Mouse (Mus musculus): ENCODE measurements at regions not wholly inside any gene's neighbourhood (a gene's known extent, or its start where the extent isn't known, plus 50 kb on each side); places are given as distances from the start of the nearest gene placed in this dataset.
"Not testable (repeated sequence)": the region's sequence is repeated elsewhere in the genome, so short reads cannot be mapped to it uniquely, and the experiment has no call there.

DNA sequence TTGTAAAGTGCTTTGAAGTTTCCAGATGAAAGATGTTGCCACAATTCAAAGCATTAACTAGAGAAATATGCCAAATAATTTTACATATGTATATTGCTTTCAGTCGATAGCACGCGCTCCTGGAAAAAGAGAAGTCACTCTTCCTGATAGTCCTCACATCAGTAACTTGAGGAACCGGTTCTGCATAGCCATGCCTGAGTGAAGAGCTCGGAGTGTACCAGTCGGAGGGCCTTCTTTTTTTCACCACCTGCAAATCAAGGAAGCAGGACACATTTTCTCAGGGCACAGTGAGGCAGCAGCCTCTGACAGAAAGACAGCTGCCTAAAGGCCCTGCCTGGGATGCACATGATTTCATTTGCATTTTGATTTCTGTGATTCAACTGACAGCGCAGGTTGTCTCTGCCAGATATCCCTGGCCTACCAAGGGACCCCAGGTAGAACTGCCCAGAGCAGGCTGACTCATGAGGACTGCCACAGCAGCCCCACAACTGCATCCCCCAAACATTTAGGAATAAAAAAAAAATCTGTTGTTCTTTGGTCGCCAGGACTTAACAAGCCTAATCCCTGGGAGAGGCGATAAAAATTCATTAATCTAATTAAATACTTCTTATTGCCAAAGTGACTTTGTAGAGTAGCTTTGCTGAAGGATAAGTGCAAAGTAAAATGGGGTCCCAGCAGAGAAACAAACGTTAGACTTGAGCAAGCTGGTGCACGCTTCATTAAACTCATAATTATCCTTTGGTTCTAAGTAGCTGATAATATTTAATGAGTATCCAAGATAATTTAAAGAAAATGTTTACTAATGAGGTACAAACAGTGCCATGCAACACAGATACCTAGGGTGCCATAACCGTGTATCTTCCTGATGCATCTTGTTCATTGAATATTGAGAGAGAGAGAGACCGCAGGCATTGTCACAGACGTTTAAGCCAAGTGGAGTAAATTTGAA lies 202.7 kb downstream of the Faxc start:
- no peak overlapping the region for H3K27ac ChIP-seq
- no peak for DNase-seq (ENCODE audit: extremely low spot score in 1 of 2, low spot score in 2 of 2)
- no peak overlapping the region for H3K4me3 ChIP-seq
- no peak for TF ChIP-seq CTCF (IDR thresholded peaks at IDR 0.05)
- intact Hi-C loops (cut with DNase I): loop anchor here (5.0 kb wide), 1 partner anchor 343 kb away; no protein-coding TSS in a partner anchor

- H3K4me3 ChIP-seq: no peak overlapping the region
- intact Hi-C loops (cut with DNase I): no loop called here
- no peak for TF ChIP-seq CTCF (IDR thresholded peaks at IDR 0.05)
- no peak for DNase-seq (ENCODE audit: extremely low spot score in 1 of 2, low spot score in 2 of 2)
- H3K27ac ChIP-seq: no peak overlapping the region
Observed at GRCm38 (mm10) chr4:22140122-22140521, 209.0 kb downstream of the Faxc start.

GRCm38 (mm10) chr4:22143546-22143945 lies 212.4 kb downstream of the Faxc start:
- intact Hi-C loops (cut with DNase I): no loop called here
- H3K4me3 ChIP-seq: no peak overlapping the region
- DNase-seq (ENCODE audit: extremely low spot score in 1 of 2, low spot score in 2 of 2): no peak
- no peak for TF ChIP-seq CTCF (IDR thresholded peaks at IDR 0.05)
- no peak overlapping the region for H3K27ac ChIP-seq

GRCm38 (mm10) chr4:22144834-22145233 lies 212.5 kb upstream of the Fbxl4 start:
- H3K27ac ChIP-seq; H3K4me3 ChIP-seq; intact Hi-C loops (cut with DNase I); DNase-seq (ENCODE audit: extremely low spot score in 1 of 2, low spot score in 2 of 2): not testable (repeated sequence)

DNA sequence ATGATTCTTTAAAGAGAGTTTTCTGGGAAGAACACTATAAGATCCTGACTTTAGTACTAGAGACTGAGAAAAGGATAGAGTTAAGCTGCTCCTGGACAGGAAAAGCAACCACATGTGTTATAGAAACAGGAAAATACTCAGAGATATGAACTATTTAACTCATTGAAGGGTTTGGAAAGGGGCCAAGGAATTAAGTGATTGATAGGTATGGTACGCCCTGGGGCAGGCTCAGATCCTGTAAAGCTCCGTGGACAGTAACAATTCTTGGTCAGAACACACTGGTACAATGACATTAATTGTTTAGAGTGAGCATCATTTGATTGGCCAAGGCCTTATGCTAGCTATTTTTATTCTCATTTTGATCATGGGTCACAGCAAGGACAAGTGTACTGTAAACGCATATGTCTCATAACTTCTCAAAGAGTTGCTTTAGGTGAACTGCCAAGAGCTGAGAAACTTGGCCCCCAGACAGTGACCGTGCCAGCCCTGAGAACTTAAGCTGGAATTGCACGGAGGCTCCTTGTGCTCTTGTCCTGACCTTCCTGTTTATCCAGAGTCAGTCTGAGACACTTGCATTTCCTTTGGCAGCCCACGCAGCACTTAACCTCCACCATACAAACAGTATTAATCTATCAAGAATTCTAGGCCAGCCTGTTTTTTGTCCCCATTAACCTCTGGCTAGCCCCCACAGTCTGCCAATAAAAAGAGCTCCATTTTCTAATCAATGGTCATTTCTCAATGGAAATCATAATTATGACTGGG lies 210.5 kb upstream of the Fbxl4 start:
- Histone ChIP-seq H3K27ac (no peak overlapping the region), H3K4me3 (no peak overlapping the region)
- DNase-seq (ENCODE audit: extremely low spot score in 1 of 2, low spot score in 2 of 2): no peak
- no peak for TF ChIP-seq CTCF (IDR thresholded peaks at IDR 0.05)
- intact Hi-C loops (cut with DNase I): no loop called here

- intact Hi-C loops (cut with DNase I): no loop called here
- no peak for TF ChIP-seq CTCF (IDR thresholded peaks at IDR 0.05)
Observed at GRCm38 (mm10) chr4:22151899-22152493, 205.3 kb upstream of the Fbxl4 start.

DNA sequence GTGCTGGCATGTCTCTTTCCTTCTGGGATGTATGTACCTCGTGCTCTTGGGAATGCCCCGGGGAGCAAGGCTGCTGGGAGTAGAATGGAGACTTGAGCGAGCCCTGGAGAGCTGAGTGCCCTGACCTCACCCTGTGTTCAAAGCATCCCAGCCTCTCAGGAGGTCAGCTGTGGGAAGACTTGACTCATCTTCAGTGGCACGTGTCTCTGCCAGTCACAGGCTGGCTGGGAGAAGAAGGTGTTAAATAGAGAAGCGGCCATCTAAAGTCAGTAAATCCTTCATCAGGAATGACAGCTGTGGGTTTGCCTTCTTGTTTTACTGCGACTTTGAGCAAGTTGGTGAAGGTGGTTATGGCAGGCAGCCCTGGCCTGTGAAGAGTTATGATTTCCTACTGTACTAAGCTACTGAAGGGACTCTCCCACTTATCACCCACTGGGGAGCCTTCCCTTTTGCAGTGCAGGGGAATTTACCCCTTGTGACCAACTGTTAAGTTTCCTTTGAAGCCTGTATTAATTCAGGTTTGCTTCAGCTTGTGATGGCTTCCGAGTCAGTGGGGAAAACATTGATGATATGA lies 204.3 kb upstream of the Fbxl4 start:
- Histone ChIP-seq H3K4me3 (no peak overlapping the region), H3K27ac (no peak overlapping the region)
- intact Hi-C loops (cut with DNase I): no loop called here
- no peak for TF ChIP-seq CTCF (IDR thresholded peaks at IDR 0.05)
- DNase-seq (ENCODE audit: extremely low spot score in 1 of 2, low spot score in 2 of 2): no peak

More at GRCm38 (mm10) chr4:22151899-22152493, 205.3 kb upstream of the Fbxl4 start:
- no peak for DNase-seq (ENCODE audit: extremely low spot score in 1 of 2, low spot score in 2 of 2)
- H3K4me3 ChIP-seq: no peak overlapping the region
- no peak overlapping the region for H3K27ac ChIP-seq

GRCm38 (mm10) chr4:22153620-22154019 lies 203.7 kb upstream of the Fbxl4 start:
- Histone ChIP-seq H3K4me3 (no peak overlapping the region), H3K27ac (no peak overlapping the region)
- no peak for TF ChIP-seq CTCF (IDR thresholded peaks at IDR 0.05)
- DNase-seq (ENCODE audit: extremely low spot score in 1 of 2, low spot score in 2 of 2): no peak
- intact Hi-C loops (cut with DNase I): no loop called here

DNA sequence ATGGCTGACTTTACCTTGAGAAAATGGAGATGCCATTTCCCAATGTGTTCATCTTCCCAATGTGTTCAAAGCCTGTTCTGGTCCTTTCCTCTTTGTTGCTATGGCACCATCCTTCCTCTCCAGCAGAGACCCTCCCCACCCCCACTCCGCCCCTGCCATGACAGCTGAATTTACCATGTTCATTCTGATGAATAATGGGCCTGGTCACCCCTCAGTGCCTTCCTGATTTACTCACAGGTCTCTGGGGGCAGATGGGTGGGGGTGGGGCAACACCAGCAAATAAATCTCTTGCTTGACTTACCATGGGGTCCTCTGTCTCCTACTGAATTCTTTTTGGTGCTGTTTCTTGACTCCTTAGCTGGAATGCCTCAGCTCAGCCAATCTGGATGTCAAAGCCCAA lies 170.9 kb upstream of the Fbxl4 start:
- Histone ChIP-seq H3K27ac (no peak overlapping the region), H3K4me3 (no peak overlapping the region)
- no peak for DNase-seq (ENCODE audit: extremely low spot score in 1 of 2, low spot score in 2 of 2)
- no peak for TF ChIP-seq CTCF (IDR thresholded peaks at IDR 0.05)
- intact Hi-C loops (cut with DNase I): no loop called here

DNA sequence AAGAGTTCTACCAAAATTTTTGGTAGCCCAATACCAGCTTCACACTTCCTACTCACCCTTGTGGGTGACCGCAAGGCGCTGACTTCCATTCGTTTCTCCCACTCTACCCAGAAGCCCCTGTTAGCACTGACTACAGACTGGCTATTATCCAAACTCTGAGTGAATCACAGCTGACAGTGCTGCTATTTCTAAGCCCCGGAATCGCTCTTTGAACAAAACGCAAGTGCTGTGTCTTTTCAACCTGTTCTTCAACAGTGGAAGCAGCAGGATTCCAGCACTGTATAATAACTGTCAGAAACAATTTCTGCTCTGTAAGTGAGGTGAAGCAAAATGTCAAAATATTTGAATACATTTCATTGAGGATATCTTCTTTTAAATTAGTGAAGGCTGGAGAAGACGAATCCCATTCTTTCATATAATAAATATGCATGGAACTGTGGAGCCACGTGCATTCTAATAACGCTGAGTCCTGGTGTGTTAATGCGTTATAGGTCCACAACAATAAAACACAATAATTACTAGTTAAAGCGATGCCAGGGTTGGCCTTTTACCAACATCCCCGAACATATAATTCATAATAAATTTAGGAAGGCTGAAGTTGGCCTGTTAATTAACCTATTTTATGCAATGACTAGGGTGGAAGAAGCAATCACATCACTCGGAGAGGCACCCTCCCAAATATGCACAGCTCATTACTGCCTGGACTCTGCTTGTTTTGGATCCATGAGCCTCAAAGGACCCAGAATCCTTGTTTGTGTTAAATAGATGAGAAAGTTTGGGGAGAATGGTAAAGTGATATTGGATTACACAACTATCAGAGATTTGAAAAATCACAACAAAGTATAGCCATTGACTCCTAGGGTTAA lies 169.0 kb upstream of the Fbxl4 start:
- TF ChIP-seq CTCF (IDR thresholded peaks at IDR 0.05): no peak
- no peak overlapping the region for H3K27ac ChIP-seq
- H3K4me3 ChIP-seq: no peak overlapping the region
- intact Hi-C loops (cut with DNase I): no loop called here
- DNase-seq (ENCODE audit: extremely low spot score in 1 of 2, low spot score in 2 of 2): peak; percentile 19 to 21

GRCm38 (mm10) chr4:22196501-22196900 lies 160.8 kb upstream of the Fbxl4 start:
- H3K27ac ChIP-seq: no peak overlapping the region
- intact Hi-C loops (cut with DNase I): no loop called here
- TF ChIP-seq CTCF (IDR thresholded peaks at IDR 0.05): no peak
- no peak overlapping the region for H3K4me3 ChIP-seq
- DNase-seq (ENCODE audit: extremely low spot score in 1 of 2, low spot score in 2 of 2): no peak

Measured in left cerebral cortex, adult 2 months (tissue).